8 mouse cellular contexts compared by ENCODE assay signal in genomic region chrX:155337905-155338721, GRCm38 (mm10). TPM values are rescaled to one million over a fixed set of nuclear protein-coding genes. Genes with fewer than 3 reads are reported as not detected.
DNase-seq lines count a peak whose midpoint lies in the region; ATAC-seq lines count a peak whose summit lies in the region.

No protein-coding gene starts in this region.

- no peaks in the 10 kb centered on the region for H3K4me1 ChIP-seq in hindbrain, embryonic 13.5 days (replicated peaks)

- peak; percentile 98 for ATAC-seq in hindbrain, embryonic 13.5 days (ENCODE audit: low FRiP score)

- peak overlapping the region; percentile 75 for H3K9ac ChIP-seq in hindbrain, embryonic 13.5 days

- H3K9me3 ChIP-seq in hindbrain, embryonic 13.5 days, result no peaks in the 10 kb centered on the region

- WGBS in hindbrain, embryonic 13.5 days, result 9% methylated on average over 49 of the region's 49 CpGs

- no peaks in the 10 kb centered on the region for H3K36me3 ChIP-seq in hindbrain, embryonic 13.5 days

- peak overlapping the region; percentile 40; the same call in 1 of the 2 replicates for H3K27ac ChIP-seq in hindbrain, embryonic 13.5 days

- peak overlapping the region; percentile 58 for H3K4me2 ChIP-seq in hindbrain, embryonic 13.5 days

- DNase-seq in NIH3T3 (ENCODE audit: low read depth), result peak; percentile 92
- DNase-seq in cerebellum, adult 9-11 months, result peak; percentile 78
- DNase-seq in frontal cortex, postnatal 10 days (ENCODE audit: low spot score in 2 of 2), result peak; percentile 68 to 75
- peak; percentile 51 for DNase-seq in left cerebral cortex, adult 11 months (ENCODE audit: low spot score)
- DNase-seq in lung, postnatal 4 days, result peak; percentile 87 to 91
- peak; percentile 53 for DNase-seq in retina, postnatal 7 days (ENCODE audit: low read depth, low spot score)
- peak; percentile 58 for DNase-seq in urinary bladder, adult 2 months (ENCODE audit: low spot score)

- H3K27me3 ChIP-seq in hindbrain, embryonic 13.5 days, result no peaks in the 10 kb centered on the region

- H3K4me3 ChIP-seq in hindbrain, embryonic 13.5 days, result peak overlapping the region; percentile 55

RNA-seq across cellular contexts. Expression of gene Prdx4, which starts 2.4 kb away (rescaled TPM):
- polyA plus RNA-seq in hindbrain, embryonic 13.5 days (2015; fragmentation: Nextera tagmentation; extraction: Ambion mirVana), result 134 and 138 TPM in 2 replicates
- 79.5 and 80.0 TPM in 2 replicates for polyA plus RNA-seq in urinary bladder, adult 2 months (2012; rRNA removed)

Comparison
In these comparisons a context has a peak if more than half of its experiments do, and no peak if none do; other contexts are left out.
1. Peak in every context shown above with its lines: DNase-seq, ATAC-seq, H3K4me3 ChIP-seq and H3K27ac ChIP-seq.